ENCODE assay signal across 23 mouse cellular contexts in genomic region chr10:54009154-54009553, GRCm38 (mm10).
A peak's percentile ranks its signal among the peaks of the same experiment; 100 is the strongest.
DNase-seq lines count a peak whose midpoint lies in the region; ATAC-seq and TF ChIP-seq lines count a peak whose summit lies in the region.
"Had no signal": no experiment of that assay in that cellular context is flagged by ENCODE, and none has a peak within 500 bp of the region (broad histone marks: within the 10 kb centered on the region; RNA-seq: fewer than 3 reads in every experiment).

No protein-coding gene starts in this region.

- peaks cover 14% of the 10 kb centered on the region for H3K4me1 ChIP-seq in thymus, adult 2 months (replicated peaks; ENCODE audit: control insufficient read depth, insufficient read depth, low read length)
- no peaks in the 10 kb centered on the region for H3K4me1 ChIP-seq in midbrain, embryonic 11.5 days (ENCODE audit: control insufficient read depth, insufficient read depth, low read length)
- H3K4me1 ChIP-seq: forebrain, embryonic 10.5 days; heart, embryonic 15.5 days; hindbrain, embryonic 10.5 days; limb, embryonic 15.5 days; lung, embryonic 15.5 days; midbrain, embryonic 10.5 days had no signal

- H3K27ac ChIP-seq in thymus, adult 2 months (ENCODE audit: control insufficient read depth, insufficient read depth, low read length): no peak overlapping the region
- H3K27ac ChIP-seq in midbrain, embryonic 11.5 days (ENCODE audit: low read depth, low read length): no peak overlapping the region
- H3K27ac ChIP-seq: forebrain, embryonic 10.5 days; heart, embryonic 15.5 days; hindbrain, embryonic 10.5 days; kidney, postnatal 0 days; limb, embryonic 15.5 days; liver, embryonic 14.5 days; lung, embryonic 15.5 days; midbrain, embryonic 10.5 days had no signal

- no peak for TF ChIP-seq POLR2A in thymus, adult 2 months (IDR thresholded peaks at IDR 0.05; ENCODE audit: control insufficient read depth, extremely low read depth, insufficient read depth, low read length, poor library complexity)

- 5% methylated on average over 6 of the region's 6 CpGs for WGBS in thymus, adult 2 months
- 95% methylated on average over 6 of the region's 6 CpGs for WGBS in midbrain, embryonic 11.5 days

- H3K9ac ChIP-seq in midbrain, embryonic 11.5 days (ENCODE audit: low read length): no peak overlapping the region
- H3K9ac ChIP-seq: heart, embryonic 15.5 days; limb, embryonic 15.5 days; liver, embryonic 14.5 days; lung, embryonic 15.5 days had no signal

- ATAC-seq in inflammation-experienced regulatory T-cells, adult 6 months: peak; percentile 66
- ATAC-seq in midbrain, embryonic 11.5 days (ENCODE audit: low FRiP score): no peak
- ATAC-seq in frontal cortex, adult (ENCODE audit: low TSS enrichment): no peak
- ATAC-seq: forebrain, embryonic 16.5 days had no signal

- H3K27me3 ChIP-seq in thymus, adult 2 months (ENCODE audit: control insufficient read depth, insufficient read depth, low read length): no peaks in the 10 kb centered on the region
- no peaks in the 10 kb centered on the region for H3K27me3 ChIP-seq in midbrain, embryonic 11.5 days (ENCODE audit: control insufficient read depth, insufficient read depth, low read length)
- H3K27me3 ChIP-seq: heart, embryonic 15.5 days; limb, embryonic 15.5 days; lung, embryonic 15.5 days had no signal

- no peak for TF ChIP-seq CTCF in thymus, adult 2 months (IDR thresholded peaks at IDR 0.05; ENCODE audit: borderline replicate concordance, control insufficient read depth, extremely low read depth, insufficient read depth, low read length, poor library complexity)

- H3K4me3 ChIP-seq in thymus, adult 2 months (ENCODE audit: control insufficient read depth, insufficient read depth, low read length): no peak overlapping the region
- no peak overlapping the region for H3K4me3 ChIP-seq in midbrain, embryonic 11.5 days (ENCODE audit: low read depth, low read length)
- H3K4me3 ChIP-seq: forebrain, embryonic 10.5 days; heart, embryonic 15.5 days; hindbrain, embryonic 10.5 days; limb, embryonic 15.5 days; lung, embryonic 15.5 days; midbrain, embryonic 10.5 days had no signal

- H3K9me3 ChIP-seq in midbrain, embryonic 11.5 days (ENCODE audit: control insufficient read depth, low read length): no peaks in the 10 kb centered on the region
- H3K9me3 ChIP-seq: forebrain, embryonic 10.5 days; heart, embryonic 15.5 days; hindbrain, embryonic 10.5 days; limb, embryonic 15.5 days; lung, embryonic 15.5 days; midbrain, embryonic 10.5 days had no signal

- H3K36me3 ChIP-seq in thymus, adult 2 months (ENCODE audit: control insufficient read depth, insufficient read depth, low read length): peaks cover 7% of the 10 kb centered on the region
- H3K36me3 ChIP-seq in midbrain, embryonic 11.5 days (ENCODE audit: control insufficient read depth, insufficient read depth, low read length): no peaks in the 10 kb centered on the region
- H3K36me3 ChIP-seq: forebrain, embryonic 10.5 days; heart, embryonic 15.5 days; hindbrain, embryonic 10.5 days; limb, embryonic 15.5 days; lung, embryonic 15.5 days; midbrain, embryonic 10.5 days had no signal

- no peak overlapping the region for H3K4me2 ChIP-seq in midbrain, embryonic 11.5 days
- H3K4me2 ChIP-seq: heart, embryonic 15.5 days; limb, embryonic 15.5 days; lung, embryonic 15.5 days had no signal

- peak; percentile 29 to 44 for DNase-seq in spleen, postnatal 36 days (ENCODE audit: low spot score in 2 of 2)
- no peak for DNase-seq in spleen, postnatal 10 days (ENCODE audit: low spot score in 2 of 2)
- peak; percentile 34 for DNase-seq in thymus, adult 2 months
- no peak for DNase-seq in adipocyte (ENCODE audit: low spot score)
- no peak for DNase-seq in midbrain, embryonic 11.5 days (ENCODE audit: low spot score, missing footprints)
- no peak for DNase-seq in right cerebral cortex, postnatal 10 days (ENCODE audit: low spot score in 2 of 2)
- DNase-seq: adrenal gland, postnatal 14 days; cerebellum, adult 2 months; gastrocnemius, postnatal 25 days; kidney, adult 18-20 months; left cerebral cortex, postnatal 4 days; lung, postnatal 4 days had no signal

Comparison
In these comparisons a context has a peak if more than half of its experiments do, and no peak if none do; other contexts are left out.
1. DNase-seq: peak in spleen, postnatal 36 days (2 of 2) and thymus, adult 2 months (single experiment); none in spleen, postnatal 10 days (0 of 2), adipocyte (single experiment), midbrain, embryonic 11.5 days (single experiment) and right cerebral cortex, postnatal 10 days (0 of 2).